Mouse (Mus musculus) gonadal fat pad, adult 2 months (tissue): Measurements from ENCODE around the gene Cdk17. TPM values are rescaled to one million over a fixed set of nuclear protein-coding genes. Genes with fewer than 3 reads are reported as not detected.

Source experiments
- polyA plus RNA-seq: library from polyadenylated mRNA; depleted of rRNA; stranded (reverse); fragments of >200 nt; gene quantifications from 2 replicates; pipeline ENCODE4 v1.2.3, GENCODE M21; 2012; rRNA removed

The Cdk17 gene
- polyA plus RNA-seq, 1 experiment = 12.6 TPM

Other genes with a start within 250 kb of the Cdk17 start
- 2.9 and 5.9 TPM in 2 replicates for gene Cfap54, start 79.3 kb upstream of the Cdk17 start, polyA plus RNA-seq
- gene Elk3, start 150.3 kb downstream of the Cdk17 start, polyA plus RNA-seq = 20.7 and 25.0 TPM in 2 replicates